Mouse (Mus musculus) forebrain, embryonic 15.5 days (tissue): ENCODE measurements at regions not wholly inside any gene's neighbourhood (a gene's known extent, or its start where the extent isn't known, plus 50 kb on each side); places are given as distances from the start of the nearest gene placed in this dataset.

Experiments used
- ATAC-seq: fragments of 200-750 bp; cut with Nextera tagmentation; replicated peaks from 2 replicates; pipeline ENCODE4 v1.8.0; 2017; ENCODE audit warnings: mild to moderate bottlenecking, moderate TSS enrichment, moderate library complexity
- H3K27ac ChIP-seq: fragments of 300-500 bp; sonication (generic); replicated peaks from 2 replicates; pipeline ENCODE4 v1.5.1; 2015; ENCODE audit warnings: mild to moderate bottlenecking, inconsistent platforms
- H3K27me3 ChIP-seq: fragments of 300-500 bp; sonication (generic); 2 replicates; pipeline ENCODE4 v1.6.1; 2015; ENCODE audit warnings: inconsistent platforms
- H3K36me3 ChIP-seq: fragments of 300-500 bp; sonication (generic); 2 replicates; pipeline ENCODE4 v1.6.1; 2015; ENCODE audit warnings: mild to moderate bottlenecking, inconsistent platforms
- H3K4me1 ChIP-seq: fragments of 300-500 bp; sonication (generic); 2 replicates; pipeline ENCODE4 v1.6.1; 2015; ENCODE audit warnings: inconsistent platforms
- H3K4me2 ChIP-seq: fragments of 300-500 bp; sonication (generic); replicated peaks from 2 replicates; pipeline ENCODE4 v1.6.1; 2015; ENCODE audit warnings: mild to moderate bottlenecking, inconsistent platforms
- H3K4me3 ChIP-seq: fragments of 300-500 bp; sonication (generic); 2 replicates; pipeline ENCODE4 v1.5.1; 2015; ENCODE audit warnings: mild to moderate bottlenecking, inconsistent platforms
- H3K9ac ChIP-seq: fragments of 300-500 bp; sonication (generic); replicated peaks from 2 replicates; pipeline ENCODE4 v1.6.1; 2015; ENCODE audit warnings: mild to moderate bottlenecking, inconsistent platforms
- H3K9me3 ChIP-seq: fragments of 300-500 bp; sonication (generic); 2 replicates; pipeline ENCODE4 v1.6.1; 2016; ENCODE audit warnings: inconsistent platforms
- WGBS: fragments of 180-500 bp; shearing (Covaris S2); methylation state at CpG from one replicate; pipeline ENCODE4 v1.1.7; 2015; ENCODE audit warnings: mixed read lengths; 5-methylcytosine and 5-hydroxymethylcytosine counted together

- Histone ChIP-seq H3K4me1 (0 out of 2 replicates have a peak, but pooled peaks cover 4% of the 10 kb centered on the region), H3K27ac (no peak overlapping the region; the same call in 1 of the 2 replicates), H3K27me3 (no peaks in the 10 kb centered on the region), H3K4me3 (no peak overlapping the region), H3K9ac (no peak overlapping the region), H3K9me3 (no peaks in the 10 kb centered on the region), H3K36me3 (no peaks in the 10 kb centered on the region), H3K4me2 (no peak overlapping the region)
- WGBS = 47% methylated on average over 2 of the region's 2 CpGs
- ATAC-seq = peak; percentile 88
Measured at GRCm38 (mm10) chr6:79335131-79335530, 482.6 kb upstream of the Gm20594 start.
